Mouse (Mus musculus): ENCODE data around the gene Chmp2a. TPM values are rescaled to one million over a fixed set of nuclear protein-coding genes. Genes with fewer than 3 reads are reported as not detected.

Gene Chmp2a
- polyA plus RNA-seq, 1 experiment from 2014 or later, result 134 TPM

DNA sequence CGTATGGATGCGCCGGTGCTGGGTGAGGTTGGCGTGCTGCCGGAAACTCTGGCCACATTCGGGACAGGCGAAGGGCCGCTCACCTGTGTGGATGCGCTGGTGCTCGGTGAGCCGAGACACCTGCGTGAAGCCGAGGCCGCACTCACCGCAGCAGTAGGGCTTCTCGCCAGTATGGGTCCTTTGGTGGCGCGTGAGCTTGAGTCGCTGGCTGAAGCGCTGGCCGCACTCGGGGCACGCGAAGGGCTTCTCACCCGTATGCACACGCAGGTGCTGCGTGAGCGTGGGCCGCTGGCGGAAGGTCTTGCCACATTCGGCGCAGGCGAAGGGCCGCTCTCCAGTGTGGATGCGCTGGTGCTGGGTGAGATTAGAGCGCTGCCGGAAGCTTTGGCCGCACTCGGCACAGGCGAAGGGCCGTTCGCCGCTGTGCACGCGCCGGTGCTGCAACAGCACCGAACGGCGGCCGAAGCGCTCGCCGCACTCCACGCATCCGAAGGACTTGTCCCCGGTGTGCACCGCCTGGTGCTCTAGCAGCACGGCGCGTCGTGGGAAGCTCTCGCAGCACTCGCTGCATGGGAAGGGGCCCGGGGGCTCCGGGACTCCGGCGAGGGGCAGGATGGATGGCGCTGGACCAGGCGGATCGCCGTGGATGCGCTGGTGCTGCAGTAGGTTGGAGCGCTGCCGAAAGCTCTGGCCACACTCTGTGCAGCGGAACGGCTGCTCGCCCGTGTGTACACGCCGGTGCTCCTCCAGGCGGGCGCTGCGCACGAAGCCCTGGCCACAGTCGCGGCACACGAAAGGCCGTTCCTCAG lies 9.0 kb upstream of the Chmp2a start:
- H3K9ac ChIP-seq, result peak overlapping the region; percentile 22
- ATAC-seq, result no peak
- H3K36me3 ChIP-seq, result no peaks in the 10 kb centered on the region
- no peaks in the 10 kb centered on the region for H3K9me3 ChIP-seq (replicated peaks)
- 6% methylated on average over 88 of the region's 88 CpGs for WGBS (ENCODE audit: insufficient replicate concordance)
- H3K4me2 ChIP-seq, result peak overlapping the region; percentile 74
- peak overlapping the region; percentile 49 for H3K4me3 ChIP-seq
- H3K27ac ChIP-seq, result no peak overlapping the region
- peaks cover 30% of the 10 kb centered on the region for H3K4me1 ChIP-seq
- peaks cover 54% of the 10 kb centered on the region for H3K27me3 ChIP-seq (replicated peaks)

GRCm38 (mm10) chr7:13043120-13043444 lies 8.5 kb upstream of the Chmp2a start:
- ATAC-seq, result no peak
- Histone ChIP-seq H3K4me3 (peak overlapping the region; percentile 49), H3K27ac (no peak overlapping the region)

GRCm38 (mm10) chr7:13042511-13042910 lies 7.9 kb upstream of the Chmp2a start:
- Histone ChIP-seq H3K4me1 (peaks cover 33% of the 10 kb centered on the region), H3K27ac (no peak overlapping the region), H3K4me2 (no peak overlapping the region), H3K4me3 (no peak overlapping the region), H3K9ac (no peak overlapping the region), H3K9me3 (replicated peaks) (no peaks in the 10 kb centered on the region), H3K27me3 (replicated peaks) (peaks cover 54% of the 10 kb centered on the region), H3K36me3 (no peaks in the 10 kb centered on the region)
- ATAC-seq, result no peak
- WGBS (ENCODE audit: insufficient replicate concordance), result 68% methylated on average over 6 of the region's 6 CpGs

More at GRCm38 (mm10) chr7:13043120-13043444, 8.5 kb upstream of the Chmp2a start:
- peaks cover 33% of the 10 kb centered on the region for H3K4me1 ChIP-seq
- 48% methylated on average over 16 of the region's 16 CpGs for WGBS (ENCODE audit: insufficient replicate concordance)
- no peaks in the 10 kb centered on the region for H3K36me3 ChIP-seq
- H3K9ac ChIP-seq, result no peak overlapping the region
- peak overlapping the region; percentile 74 for H3K4me2 ChIP-seq
- no peaks in the 10 kb centered on the region for H3K9me3 ChIP-seq (replicated peaks)
- peaks cover 54% of the 10 kb centered on the region for H3K27me3 ChIP-seq (replicated peaks)

GRCm38 (mm10) chr7:13041256-13041655 lies 6.6 kb upstream of the Chmp2a start:
- no peaks in the 10 kb centered on the region for H3K9me3 ChIP-seq (replicated peaks)
- 48% methylated on average over 1 of the region's 1 CpGs for WGBS (ENCODE audit: insufficient replicate concordance)
- ATAC-seq, result no peak
- peaks cover 40% of the 10 kb centered on the region for H3K4me1 ChIP-seq
- no peak overlapping the region for H3K4me2 ChIP-seq
- H3K9ac ChIP-seq, result no peak overlapping the region
- peaks cover 54% of the 10 kb centered on the region for H3K27me3 ChIP-seq (replicated peaks)
- H3K36me3 ChIP-seq, result peaks cover 3% of the 10 kb centered on the region
- H3K27ac ChIP-seq, result no peak overlapping the region
- H3K4me3 ChIP-seq, result no peak overlapping the region

- Histone ChIP-seq H3K4me2 (peak overlapping the region; percentile 81), H3K4me3 (peak overlapping the region; percentile 81), H3K36me3 (peaks cover 19% of the 10 kb centered on the region), H3K9ac (peak overlapping the region; percentile 94), H3K27me3 (replicated peaks) (peaks cover 37% of the 10 kb centered on the region), H3K9me3 (replicated peaks) (no peaks in the 10 kb centered on the region), H3K4me1 (peaks cover 50% of the 10 kb centered on the region), H3K27ac (peak overlapping the region; percentile 98)
- WGBS (ENCODE audit: insufficient replicate concordance), result 31% methylated on average over 1 of the region's 1 CpGs
- ATAC-seq, result no peak
Observed at GRCm38 (mm10) chr7:13039181-13039580, 4.6 kb upstream of the Chmp2a start.

GRCm38 (mm10) chr7:13038621-13039169 lies 4.1 kb upstream of the Chmp2a start:
- H3K36me3 ChIP-seq, result peaks cover 21% of the 10 kb centered on the region
- H3K4me2 ChIP-seq, result peak overlapping the region; percentile 81
- H3K27me3 ChIP-seq (replicated peaks), result peaks cover 32% of the 10 kb centered on the region
- no peaks in the 10 kb centered on the region for H3K9me3 ChIP-seq (replicated peaks)
- peak overlapping the region; percentile 94 for H3K9ac ChIP-seq
- 13% methylated on average over 15 of the region's 15 CpGs for WGBS (ENCODE audit: insufficient replicate concordance)
- ATAC-seq, result no peak
- peak overlapping the region; percentile 98 for H3K27ac ChIP-seq
- H3K4me3 ChIP-seq, result peak overlapping the region; percentile 81
- peaks cover 49% of the 10 kb centered on the region for H3K4me1 ChIP-seq

GRCm38 (mm10) chr7:13037901-13038555 lies 3.4 kb upstream of the Chmp2a start, which contains the start of gene Ube2m:
Gene Ube2m (minus strand): TSS chr7:13038275.
- ATAC-seq, result peak; percentile 87
- Histone ChIP-seq H3K9ac (peak within 1 kb of the TSS; percentile 94), H3K4me2 (peak within 1 kb of the TSS; percentile 81), H3K9me3 (replicated peaks) (no peaks in the 10 kb centered on the region), H3K36me3 (peaks cover 28% of the 10 kb centered on the region), H3K27ac (peak within 1 kb of the TSS; percentile 98), H3K4me1 (peaks cover 50% of the 10 kb centered on the region), H3K27me3 (replicated peaks) (peaks cover 26% of the 10 kb centered on the region), H3K4me3 (peak within 1 kb of the TSS; percentile 81)
- WGBS (ENCODE audit: insufficient replicate concordance), result under 1% methylated on average over 65 of the region's 65 CpGs

- H3K4me2 ChIP-seq, result peak overlapping the region; percentile 81
- peaks cover 57% of the 10 kb centered on the region for H3K4me1 ChIP-seq
- 1% methylated on average over 30 of the region's 33 CpGs for WGBS (ENCODE audit: insufficient replicate concordance)
- H3K4me3 ChIP-seq, result peak overlapping the region; percentile 81
- H3K9me3 ChIP-seq (replicated peaks), result no peaks in the 10 kb centered on the region
- H3K36me3 ChIP-seq, result peaks cover 35% of the 10 kb centered on the region
- H3K27me3 ChIP-seq (replicated peaks), result peaks cover 19% of the 10 kb centered on the region
- peak overlapping the region; percentile 94 for H3K9ac ChIP-seq
- peak overlapping the region; percentile 98 for H3K27ac ChIP-seq
- peak; percentile 12 for ATAC-seq
Observed at GRCm38 (mm10) chr7:13037366-13037765, 2.8 kb upstream of the Chmp2a start.

GRCm38 (mm10) chr7:13036806-13037205 lies 2.2 kb upstream of the Chmp2a start:
- Histone ChIP-seq H3K9ac (peak overlapping the region; percentile 94), H3K36me3 (peaks cover 40% of the 10 kb centered on the region), H3K4me3 (peak overlapping the region; percentile 81), H3K4me2 (peak overlapping the region; percentile 81), H3K27ac (peak overlapping the region; percentile 98), H3K27me3 (replicated peaks) (peaks cover 14% of the 10 kb centered on the region), H3K9me3 (replicated peaks) (no peaks in the 10 kb centered on the region), H3K4me1 (peaks cover 58% of the 10 kb centered on the region)
- 22% methylated on average over 4 of the region's 4 CpGs for WGBS (ENCODE audit: insufficient replicate concordance)
- ATAC-seq, result no peak

DNA sequence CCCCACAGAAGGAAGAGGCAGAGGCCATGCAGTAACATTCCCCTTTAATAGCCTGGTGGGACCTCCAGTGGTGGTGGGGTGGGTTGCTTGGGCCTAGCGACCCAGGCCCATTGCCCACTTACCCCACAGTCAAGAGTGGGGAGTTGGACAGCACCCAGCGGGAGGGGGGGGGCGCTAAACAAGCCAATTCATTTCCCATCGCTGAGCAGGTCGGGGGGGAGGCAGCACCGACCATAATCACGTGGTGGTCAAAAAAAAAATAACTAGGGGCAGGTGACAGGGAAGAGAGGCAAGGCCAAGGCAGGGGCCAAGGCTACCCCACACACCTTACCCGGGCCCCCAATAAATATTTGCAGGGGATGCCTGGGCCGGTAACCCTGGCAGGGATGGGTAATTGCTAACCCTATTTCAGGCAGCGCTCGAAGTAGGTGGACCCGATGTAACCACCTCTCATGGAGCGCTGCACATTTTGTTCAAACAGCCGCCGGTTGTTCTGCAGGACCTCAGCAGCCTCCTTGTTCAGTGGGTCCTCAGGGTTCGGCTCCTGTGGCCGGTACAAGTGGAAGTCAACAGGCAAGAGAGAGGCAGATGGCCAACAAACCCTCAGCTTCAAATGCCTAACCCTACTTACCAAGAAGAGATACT lies 726 bp upstream of the Chmp2a start:
- no peak for ATAC-seq
- peak overlapping the region; percentile 89 for H3K9ac ChIP-seq
- peaks cover 55% of the 10 kb centered on the region for H3K36me3 ChIP-seq
- peak overlapping the region; percentile 81 for H3K4me2 ChIP-seq
- H3K27me3 ChIP-seq (replicated peaks), result no peaks in the 10 kb centered on the region
- H3K9me3 ChIP-seq (replicated peaks), result no peaks in the 10 kb centered on the region
- H3K27ac ChIP-seq, result peak overlapping the region; percentile 98
- H3K4me1 ChIP-seq, result peaks cover 58% of the 10 kb centered on the region
- 80% methylated on average over 17 of the region's 17 CpGs for WGBS (ENCODE audit: insufficient replicate concordance)
- H3K4me3 ChIP-seq, result peak overlapping the region; percentile 86

- Histone ChIP-seq H3K9me3 (replicated peaks) (no peaks in the 10 kb centered on the region), H3K36me3 (peaks cover 72% of the 10 kb centered on the region), H3K9ac (peak overlapping the region; percentile 89), H3K4me1 (peaks cover 44% of the 10 kb centered on the region), H3K27me3 (replicated peaks) (no peaks in the 10 kb centered on the region), H3K4me3 (peak overlapping the region; percentile 86), H3K4me2 (peak overlapping the region; percentile 81), H3K27ac (peak overlapping the region; percentile 98)
- ATAC-seq, result no peak
- WGBS (ENCODE audit: insufficient replicate concordance), result 45% methylated on average over 13 of the region's 13 CpGs
Observed at GRCm38 (mm10) chr7:13033451-13034147, 1.0 kb downstream of the Chmp2a start.
